Mouse (Mus musculus) left cerebral cortex, adult 2 months (tissue): ENCODE measurements around the gene Slc13a3. TPM values are rescaled to one million over a fixed set of nuclear protein-coding genes. Genes with fewer than 3 reads are reported as not detected.

Experiments used
- DNase-seq, 2 experiments: peaks; one replicate each; pipeline ENCODE4 v3.0.0; 2021 to 2022; ENCODE audit warnings: low spot score in 2 of 2, mixed read lengths in 1 of 2; ENCODE audit errors: extremely low spot score in 1 of 2
- H3K27ac ChIP-seq: fragments of 200-600 bp; 2 replicates; pipeline ENCODE4 v1.8.1; 2022
- H3K4me3 ChIP-seq: fragments of 200-600 bp; 2 replicates; pipeline ENCODE4 v1.8.1; 2022
- CTCF ChIP-seq: fragments of 200-600 bp; IDR thresholded peaks from 2 replicates; pipeline ENCODE4 v1.8.1; 2022; ENCODE audit warnings: antibody characterized with exemption, mild to moderate bottlenecking, moderate library complexity
- intact Hi-C: fragments of 180-260 bp; cut with DNase I; formaldehyde crosslinking; loops from one replicate; pipeline ENCODE4 v1.15.1; 2025
- total RNA-seq, 2 experiments: library from RNA; stranded (reverse); gene quantifications; 2 replicates each; pipeline ENCODE4 v1.2.3; 2021

Gene Slc13a3
- total RNA-seq, 2 experiments from 2014 or later: 12.0 to 18.6 TPM

DNA sequence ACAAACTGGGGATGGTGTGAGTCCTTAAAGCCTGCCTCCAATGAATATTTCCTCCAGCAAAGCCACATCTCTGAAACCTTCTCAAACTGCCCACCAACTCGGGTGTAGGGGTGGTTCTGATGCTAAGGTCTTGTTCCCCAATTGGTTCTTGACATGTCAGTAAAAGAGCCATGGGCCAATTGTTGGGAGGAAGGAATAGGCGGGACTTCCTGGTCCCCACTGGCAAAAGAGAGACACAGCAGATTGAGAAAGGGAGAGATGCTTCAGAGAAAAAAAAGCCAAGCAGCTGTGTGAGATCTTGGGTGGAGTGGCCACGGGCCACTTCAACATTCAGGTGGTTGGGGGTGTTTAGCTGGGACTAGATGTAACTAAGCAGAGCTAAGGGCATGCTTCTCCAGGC, 102.0 kb downstream of the Slc13a3 start:
- TF ChIP-seq CTCF: no peak
- intact Hi-C loops: no loop called here
- DNase-seq: peak in 1 of 2 experiments; percentile 34
- Histone ChIP-seq H3K4me3 (peak overlapping the region; percentile 22), H3K27ac (no peak overlapping the region)

DNA sequence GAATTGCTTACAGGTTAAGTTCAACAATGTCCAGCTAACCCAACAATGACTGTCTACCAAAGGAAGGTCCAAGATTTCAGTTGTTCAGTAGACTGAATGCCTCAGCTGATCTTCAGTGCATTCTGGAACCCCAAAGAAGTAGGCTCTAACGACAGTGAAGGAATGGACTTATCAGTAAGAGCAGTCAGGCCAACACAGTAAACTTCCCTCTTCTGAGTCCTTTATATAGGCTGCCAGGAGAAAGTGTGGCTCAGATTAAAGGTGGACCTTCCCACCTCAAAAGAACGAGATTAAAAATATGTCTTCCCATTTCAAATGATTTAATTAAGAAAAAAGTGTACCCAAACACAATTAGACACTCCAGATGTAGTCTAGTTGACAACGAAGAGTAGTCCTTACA, 102.7 kb downstream of the Slc13a3 start:
- intact Hi-C loops: no loop called here
- no peak overlapping the region for H3K4me3 ChIP-seq
- H3K27ac ChIP-seq: no peak overlapping the region
- TF ChIP-seq CTCF: no peak
- no peak for DNase-seq

DNA sequence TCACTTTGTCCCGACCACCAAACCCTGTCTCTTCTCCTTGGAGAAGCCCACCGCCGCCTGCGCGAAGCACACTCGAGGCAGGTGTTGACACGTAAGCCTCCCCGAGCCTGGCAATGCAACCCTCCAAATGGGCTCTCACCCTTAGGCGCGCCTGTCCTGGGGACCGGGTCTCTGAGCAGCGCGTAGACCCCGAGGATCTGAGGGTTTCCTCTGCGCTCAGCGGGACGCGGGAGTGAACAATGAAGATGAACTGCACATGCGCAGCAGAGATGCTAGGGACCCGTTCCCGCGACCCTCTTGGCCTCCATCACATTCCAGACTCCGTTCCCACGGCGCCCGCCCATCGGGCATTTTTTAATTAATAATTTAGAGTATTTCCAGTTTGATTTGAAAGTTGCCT, 104.5 kb downstream of the Slc13a3 start, which contains the start of gene Zfp663:
Gene Zfp663 (minus strand): TSS at position 234 of the 400 bp plus-strand sequence.
- Histone ChIP-seq H3K27ac (no peak within 1 kb of the TSS), H3K4me3 (no peak within 1 kb of the TSS)
- DNase-seq: no peak
- intact Hi-C loops: no loop called here
- TF ChIP-seq CTCF: no peak

DNA sequence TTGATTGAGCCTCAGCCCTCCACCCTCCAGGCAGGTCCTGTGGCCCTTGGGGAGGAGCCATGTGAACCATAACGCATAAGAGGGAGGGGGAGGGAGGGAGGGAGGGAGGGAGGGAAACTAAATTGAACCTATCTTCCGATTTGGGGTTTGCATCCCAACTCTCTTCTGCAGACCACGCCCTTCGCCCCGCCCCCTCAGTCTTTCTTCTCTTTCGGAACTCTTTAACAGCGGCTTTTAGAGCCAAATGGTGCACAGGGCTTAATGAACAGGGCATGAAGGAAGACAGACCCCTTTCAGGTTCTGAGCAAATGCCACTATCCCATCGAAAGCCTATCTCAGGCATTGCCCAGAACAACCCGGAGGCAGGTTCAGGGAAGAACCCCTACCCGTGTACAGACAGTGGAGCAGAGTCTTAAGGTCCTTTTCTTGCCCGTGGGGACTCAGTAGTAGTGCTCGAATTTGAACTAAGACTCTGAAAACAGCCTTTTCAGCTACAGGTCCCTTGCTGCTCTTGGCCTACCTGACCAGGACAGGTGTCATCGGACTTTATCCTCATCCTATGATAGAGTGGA, 105.1 kb downstream of the Slc13a3 start:
- DNase-seq: no peak
- TF ChIP-seq CTCF: no peak
- H3K27ac ChIP-seq: no peak overlapping the region
- H3K4me3 ChIP-seq: no peak overlapping the region
- intact Hi-C loops: no loop called here

DNA sequence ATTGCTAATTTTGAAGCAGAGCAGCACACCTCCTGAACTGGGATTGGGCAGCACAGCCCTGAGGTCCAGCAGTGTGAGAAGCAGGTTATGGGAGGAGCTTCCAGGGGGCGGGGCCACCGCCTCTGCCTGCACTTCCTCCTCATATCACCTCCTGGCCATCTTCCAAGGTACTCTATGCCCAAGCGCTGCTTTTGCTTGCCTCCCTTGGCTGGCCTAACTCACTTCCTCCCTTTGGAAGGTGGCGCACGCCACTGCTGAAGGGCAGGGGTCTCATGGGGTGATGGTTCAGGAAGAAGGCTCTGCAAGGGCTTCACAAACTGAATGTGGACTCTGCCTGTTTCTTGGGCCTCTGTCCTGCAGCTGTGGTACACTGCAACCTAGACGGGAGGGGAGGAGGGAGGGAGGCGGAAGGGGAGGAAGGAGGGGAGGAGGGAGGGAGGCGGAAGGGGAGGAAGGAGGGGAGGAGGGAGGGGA, 105.9 kb downstream of the Slc13a3 start:
- no peak for TF ChIP-seq CTCF
- no peak for DNase-seq
- no peak overlapping the region for H3K27ac ChIP-seq
- H3K4me3 ChIP-seq: no peak overlapping the region
- intact Hi-C loops: no loop called here

DNA sequence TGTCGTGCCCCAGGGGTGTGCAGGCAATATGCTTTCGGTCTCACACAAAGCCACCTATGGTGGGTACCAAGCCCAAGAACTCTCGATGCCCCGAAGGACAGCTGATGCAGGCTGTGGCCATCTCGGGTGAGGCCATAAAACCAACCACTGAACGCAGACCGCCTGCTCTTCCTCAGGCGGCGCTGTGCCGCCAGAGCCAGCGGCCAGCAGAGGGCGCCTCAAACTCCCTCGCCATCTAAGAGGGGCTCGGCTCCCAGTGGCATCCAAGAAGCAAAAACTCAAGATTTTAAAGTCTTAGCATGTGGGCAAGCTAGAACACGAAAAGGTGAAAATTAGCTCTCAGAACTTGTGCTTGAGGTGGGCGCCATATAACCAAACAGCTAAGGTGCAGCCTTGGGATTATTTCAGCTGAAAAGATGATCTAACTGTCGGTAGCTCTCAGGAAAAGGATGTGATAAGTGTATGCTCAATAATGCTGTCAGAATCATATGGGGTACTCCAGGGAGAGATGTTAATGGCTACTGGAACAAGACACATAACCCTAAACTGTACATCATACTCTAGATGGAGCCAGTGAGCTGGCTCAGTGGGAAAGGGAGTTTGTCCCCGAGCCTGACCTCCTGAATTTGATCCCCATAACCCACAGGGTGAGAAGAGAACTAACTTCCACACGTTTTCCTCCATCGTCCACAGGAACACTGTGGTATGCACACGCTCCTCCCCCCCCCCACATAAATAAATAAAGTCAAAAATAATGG, 108.5 kb downstream of the Slc13a3 start:
- intact Hi-C loops: loop anchor here (1.0 kb wide), 1 partner anchor 123 kb away; no protein-coding TSS in a partner anchor
- no peak overlapping the region for H3K27ac ChIP-seq
- peak; percentile 58 to 72 for DNase-seq
- no peak overlapping the region for H3K4me3 ChIP-seq
- TF ChIP-seq CTCF: peak; percentile 92

DNA sequence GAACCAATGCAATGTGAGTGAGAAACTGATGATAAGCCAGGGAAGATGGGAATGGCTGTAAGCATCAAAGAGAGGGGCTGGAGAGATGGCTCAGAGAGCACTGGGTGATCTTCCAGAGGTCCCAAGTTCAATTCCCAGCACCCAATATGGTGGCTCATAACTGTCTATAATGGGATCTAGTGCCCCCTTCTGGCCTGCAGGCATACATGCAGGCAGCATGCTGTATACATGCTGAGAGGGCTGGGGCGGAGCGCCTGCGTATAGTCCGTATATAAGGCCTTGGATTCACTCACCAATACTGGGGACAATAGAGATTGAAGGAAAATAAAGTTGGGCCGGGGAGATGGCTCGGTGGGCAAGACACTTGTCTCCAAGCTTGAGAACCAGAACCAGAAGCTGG, 109.7 kb downstream of the Slc13a3 start:
- H3K4me3 ChIP-seq: no peak overlapping the region
- no peak overlapping the region for H3K27ac ChIP-seq
- intact Hi-C loops: no loop called here
- no peak for DNase-seq
- peak; percentile 15 for TF ChIP-seq CTCF

DNA sequence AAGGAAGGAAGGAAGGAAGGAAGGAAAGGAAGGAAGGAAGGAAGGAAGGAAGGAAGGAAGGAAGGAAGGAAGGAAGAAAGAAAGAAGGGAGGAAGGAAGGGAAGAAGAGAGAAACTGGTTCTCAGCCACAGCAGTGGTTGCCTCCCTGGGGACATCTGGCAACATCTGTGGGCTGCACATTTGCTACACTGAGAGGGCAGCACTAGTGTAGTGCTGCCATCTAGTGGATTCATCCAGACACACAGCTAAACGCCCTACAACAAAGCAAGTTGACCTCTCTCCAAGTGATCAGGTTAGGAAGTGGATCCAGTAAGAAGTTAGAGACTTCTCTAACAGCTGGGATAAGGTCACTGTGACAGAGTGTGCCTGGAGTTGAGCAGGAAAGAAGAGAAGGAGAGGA, 112.2 kb downstream of the Slc13a3 start:
- intact Hi-C loops: loop anchor here (2.0 kb wide), 1 partner anchor 286 kb away; no protein-coding TSS in a partner anchor
- TF ChIP-seq CTCF: peak; percentile 81
- no peak overlapping the region for H3K27ac ChIP-seq
- no peak overlapping the region for H3K4me3 ChIP-seq
- peak; percentile 36 to 47 for DNase-seq

Other genes starting within 250 kb of the Slc13a3 start
- 10 to 100 TPM; 58.7 to 60.6 TPM for gene Cdh22, start 238.4 kb downstream of the Slc13a3 start, total RNA-seq
- gene Slc35c2, start 185.4 kb downstream of the Slc13a3 start, total RNA-seq: 10 to 100 TPM; 59.1 to 63.4 TPM
- gene Elmo2, start 146.8 kb downstream of the Slc13a3 start, total RNA-seq: 100 to 1,000 TPM; 164 to 173 TPM
- gene Zfp663, start 104.5 kb downstream of the Slc13a3 start, total RNA-seq: not detected
- gene Zfp334, start 85.0 kb downstream of the Slc13a3 start, total RNA-seq: 10 to 100 TPM; 15.4 to 18.2 TPM
- gene Ocstamp, start 72.8 kb downstream of the Slc13a3 start, total RNA-seq: not detected
- 10 to 100 TPM; 21.5 to 22.0 TPM for gene Trp53rka, start 20.1 kb upstream of the Slc13a3 start, total RNA-seq
- 1 to 10 TPM; 1.2 TPM for gene Slc2a10, start 30.6 kb upstream of the Slc13a3 start, total RNA-seq
- gene Eya2, start 121.8 kb upstream of the Slc13a3 start, total RNA-seq: 1 to 10 TPM; 2.7 to 3.4 TPM